Mouse (Mus musculus) liver, postnatal 0 days (tissue): Measurements from ENCODE around the gene Pigh.

Experiments used
- CTCF ChIP-seq: sonication (generic); IDR thresholded peaks from 2 replicates; pipeline ENCODE4 v1.5.1; 2016; ENCODE audit warnings: antibody characterized with exemption, low read depth
- EP300 ChIP-seq: IDR thresholded peaks from 2 replicates; pipeline ENCODE4 v1.6.1; 2016; ENCODE audit warnings: antibody characterized with exemption, low read depth, mild to moderate bottlenecking

DNA sequence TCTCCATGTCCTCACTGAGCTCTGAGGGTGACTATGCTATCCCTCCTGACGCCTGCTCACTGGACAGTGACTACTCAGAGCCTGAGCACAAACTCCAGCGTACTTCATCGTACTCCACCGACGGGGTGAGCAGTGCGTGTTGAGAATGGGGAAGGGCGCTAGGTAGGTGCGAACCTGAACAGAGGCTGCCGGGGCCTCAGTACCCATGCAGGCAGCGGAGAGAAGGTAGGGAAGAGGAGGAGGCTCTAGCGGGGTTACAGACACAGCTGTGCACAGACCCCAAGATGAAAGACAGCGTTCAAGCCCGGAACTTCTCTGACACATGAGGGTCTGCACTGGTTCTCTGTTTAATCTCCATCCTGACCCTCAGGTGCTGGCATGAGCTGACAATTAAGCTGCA is 25.0 kb downstream of the Pigh start:
- TF ChIP-seq CTCF (no peak), EP300 (no peak)
